Mouse (Mus musculus) brown adipose tissue, adult 24 weeks (tissue): Measurements from ENCODE around the gene Pidd1. TPM values are rescaled to one million over a fixed set of nuclear protein-coding genes. Genes with fewer than 3 reads are reported as not detected.

ENCODE experiments used
- H3K27ac ChIP-seq: fragments of 200-500 bp; replicated peaks from 2 replicates; pipeline ENCODE4 v1.5.1; 2012; ENCODE audit warnings: low read depth, mild to moderate bottlenecking, low read length
- H3K4me1 ChIP-seq: fragments of 200-500 bp; 2 replicates; pipeline ENCODE4 v1.6.1; 2012; ENCODE audit warnings: low read length, mixed read lengths; ENCODE audit not compliant: control insufficient read depth, insufficient read depth, insufficient read length
- H3K4me3 ChIP-seq: fragments of 200-500 bp; 2 replicates; pipeline ENCODE4 v1.5.1; 2012; ENCODE audit warnings: low read depth, mild to moderate bottlenecking, low read length, moderate library complexity; ENCODE audit not compliant: insufficient read depth
- polyA plus RNA-seq: library from polyadenylated mRNA; stranded (reverse); fragments of >200 nt; gene quantifications from 2 replicates; pipeline ENCODE4 v1.2.4, GENCODE M21; 2012; ENCODE audit not compliant: missing spikeins, insufficient read depth, insufficient read length

Gene Pidd1
- 0.58 and 0.75 TPM in 2 replicates for polyA plus RNA-seq

DNA sequence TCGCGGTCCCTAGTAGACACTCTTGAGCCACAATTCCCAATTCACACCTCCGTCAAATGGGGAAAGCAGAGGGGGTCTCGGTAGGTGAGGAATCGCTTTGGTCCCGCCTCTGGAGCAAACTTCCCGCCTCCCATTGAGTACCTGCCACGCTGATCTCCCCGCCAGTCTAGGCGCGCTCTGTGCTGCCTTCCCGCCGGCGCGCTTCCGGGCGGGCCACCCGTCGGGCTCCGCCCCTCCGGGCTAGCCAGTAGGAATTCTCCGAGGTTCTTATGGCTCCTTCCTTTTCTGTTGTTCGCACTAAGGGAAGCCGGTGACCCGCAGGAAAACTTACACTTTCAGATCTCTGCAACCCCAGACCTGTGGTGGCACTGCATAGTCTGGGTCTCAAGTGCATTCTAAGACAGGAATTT, at the start of gene Pidd1:
Gene Pidd1 (minus strand): TSS at position 198 of the 410 bp plus-strand sequence.
- Histone ChIP-seq H3K4me3 (peak within 1 kb of the TSS; percentile 48), H3K4me1 (peaks cover 7% of the 10 kb centered on the region; the same call in 1 of the 2 replicates), H3K27ac (peak within 1 kb of the TSS; percentile 53; the same call in 1 of the 2 replicates)

DNA sequence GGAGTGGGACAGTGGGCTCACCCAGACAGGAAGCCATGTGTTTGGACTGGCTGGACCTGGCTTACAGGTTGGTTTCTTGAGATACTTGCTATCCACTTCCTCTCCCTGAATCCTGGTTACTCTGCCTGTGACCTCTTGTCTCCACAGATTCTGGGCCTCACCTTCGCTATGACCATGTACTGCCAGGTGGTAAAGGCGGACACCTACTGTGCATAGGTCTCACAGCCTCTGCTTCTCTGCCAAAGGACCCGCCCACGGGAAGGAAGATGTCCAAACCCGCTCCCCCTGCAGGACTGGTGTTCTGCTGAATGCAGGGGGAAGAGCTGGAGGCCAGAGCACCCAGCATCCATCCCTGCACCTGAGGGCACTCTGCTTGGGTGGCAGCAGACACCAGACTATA, 48.9 kb upstream of the Pidd1 start:
- H3K27ac ChIP-seq, result no peak overlapping the region
- no peaks in the 10 kb centered on the region for H3K4me1 ChIP-seq
- H3K4me3 ChIP-seq, result no peak overlapping the region

DNA sequence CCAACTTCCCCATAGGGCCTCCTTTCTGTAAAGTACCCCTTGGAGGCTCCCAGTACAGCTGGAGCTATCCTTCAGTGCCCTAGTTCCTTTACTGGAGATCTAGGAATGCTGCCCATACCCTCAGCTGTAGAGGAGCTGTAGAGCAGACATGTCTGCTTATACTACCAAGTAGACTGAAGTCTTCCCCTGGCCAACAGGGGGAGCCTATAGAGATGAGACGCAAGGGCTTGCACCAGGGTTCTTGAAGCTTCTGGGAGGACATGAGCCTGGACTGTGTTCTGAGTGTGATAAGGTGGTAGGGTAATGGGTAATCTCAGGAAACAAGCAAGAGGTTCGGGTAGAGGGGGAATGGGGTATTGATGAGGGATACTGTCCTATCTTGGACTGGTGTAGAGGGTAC, 47.3 kb upstream of the Pidd1 start:
- no peak overlapping the region for H3K27ac ChIP-seq
- H3K4me1 ChIP-seq, result no peaks in the 10 kb centered on the region
- no peak overlapping the region for H3K4me3 ChIP-seq

DNA sequence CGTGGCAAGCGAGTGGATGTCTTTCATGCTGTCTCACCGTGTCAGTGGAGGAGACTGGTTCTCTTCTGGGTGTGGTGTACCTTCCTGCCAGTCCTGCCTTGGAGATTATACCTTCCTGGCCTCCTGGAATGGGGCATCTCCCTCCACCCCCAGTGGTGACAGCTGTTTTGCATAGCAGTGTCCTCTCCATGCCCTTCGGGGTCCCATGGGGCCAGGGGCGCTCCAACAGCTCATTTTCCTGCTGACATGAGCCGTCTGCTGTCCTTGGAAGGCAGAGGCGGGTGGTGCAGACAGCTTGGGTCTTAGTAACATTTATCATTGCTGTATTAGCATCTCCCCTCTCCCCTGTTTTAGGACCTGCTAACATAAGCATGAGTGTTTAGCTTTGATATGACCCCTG, 43.3 kb upstream of the Pidd1 start:
- Histone ChIP-seq H3K4me3 (no peak overlapping the region), H3K4me1 (peaks cover 21% of the 10 kb centered on the region), H3K27ac (no peak overlapping the region)

DNA sequence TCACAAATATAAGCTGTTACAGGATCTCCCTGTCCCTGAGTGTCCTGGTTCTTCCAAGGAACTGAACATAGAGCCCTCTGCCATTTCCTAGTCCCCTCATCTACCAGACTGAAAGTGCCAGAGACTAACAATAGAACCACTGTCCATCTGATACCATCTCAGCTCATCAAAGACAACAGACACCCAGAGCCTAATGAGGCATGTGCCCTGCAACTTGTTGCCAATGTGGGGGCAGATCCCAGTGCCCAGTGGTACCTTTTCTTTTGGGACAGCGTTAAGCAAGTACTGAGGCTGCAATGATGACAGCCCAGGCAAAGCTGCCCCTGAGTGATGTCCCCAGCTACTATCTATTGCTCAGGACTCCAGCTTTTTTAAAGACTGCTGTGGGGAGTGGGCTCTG, 42.4 kb upstream of the Pidd1 start:
- peaks cover 21% of the 10 kb centered on the region for H3K4me1 ChIP-seq
- H3K4me3 ChIP-seq, result no peak overlapping the region
- H3K27ac ChIP-seq, result no peak overlapping the region

DNA sequence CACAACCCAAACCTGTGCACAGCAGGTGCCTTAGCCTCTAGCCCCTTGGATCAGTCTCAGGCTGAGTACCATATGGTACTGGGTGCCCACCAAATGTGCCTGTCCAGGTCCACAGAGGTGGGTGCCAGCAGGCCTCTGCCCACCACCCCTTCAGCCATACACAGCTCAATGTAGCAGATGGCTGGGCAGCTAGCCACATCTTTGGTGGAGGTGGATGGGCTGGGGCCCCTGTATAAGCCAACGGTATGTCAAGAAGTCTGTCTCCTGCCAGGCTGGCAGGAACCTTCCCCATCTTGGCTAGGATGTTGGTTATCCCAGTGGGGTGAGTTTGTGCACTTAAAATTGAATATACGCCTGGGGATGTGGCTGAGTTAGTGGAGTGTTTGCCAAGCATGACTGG, 41.8 kb upstream of the Pidd1 start:
- Histone ChIP-seq H3K4me3 (no peak overlapping the region), H3K4me1 (peaks cover 21% of the 10 kb centered on the region), H3K27ac (no peak overlapping the region)

DNA sequence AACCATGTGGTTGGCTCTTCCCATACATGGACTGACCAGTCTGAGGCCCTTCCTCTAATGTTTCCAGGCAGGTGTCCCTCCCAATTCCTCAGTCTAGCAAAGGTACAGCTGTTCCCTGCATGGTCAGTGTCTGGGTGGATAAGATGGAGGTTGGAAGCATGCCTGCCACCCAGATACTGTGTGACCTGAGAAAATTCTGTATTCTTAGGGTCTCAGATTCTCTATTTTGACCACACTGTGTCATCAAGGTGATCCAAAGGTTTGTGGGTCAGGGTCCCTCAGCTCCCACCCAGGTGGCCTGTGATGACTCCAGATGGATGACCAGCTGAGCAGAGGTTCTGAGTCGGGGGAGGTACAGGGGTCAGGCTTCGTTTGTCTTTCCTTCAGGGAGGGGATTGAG, 41.4 kb upstream of the Pidd1 start:
- Histone ChIP-seq H3K27ac (no peak overlapping the region), H3K4me3 (no peak overlapping the region), H3K4me1 (peaks cover 21% of the 10 kb centered on the region)

DNA sequence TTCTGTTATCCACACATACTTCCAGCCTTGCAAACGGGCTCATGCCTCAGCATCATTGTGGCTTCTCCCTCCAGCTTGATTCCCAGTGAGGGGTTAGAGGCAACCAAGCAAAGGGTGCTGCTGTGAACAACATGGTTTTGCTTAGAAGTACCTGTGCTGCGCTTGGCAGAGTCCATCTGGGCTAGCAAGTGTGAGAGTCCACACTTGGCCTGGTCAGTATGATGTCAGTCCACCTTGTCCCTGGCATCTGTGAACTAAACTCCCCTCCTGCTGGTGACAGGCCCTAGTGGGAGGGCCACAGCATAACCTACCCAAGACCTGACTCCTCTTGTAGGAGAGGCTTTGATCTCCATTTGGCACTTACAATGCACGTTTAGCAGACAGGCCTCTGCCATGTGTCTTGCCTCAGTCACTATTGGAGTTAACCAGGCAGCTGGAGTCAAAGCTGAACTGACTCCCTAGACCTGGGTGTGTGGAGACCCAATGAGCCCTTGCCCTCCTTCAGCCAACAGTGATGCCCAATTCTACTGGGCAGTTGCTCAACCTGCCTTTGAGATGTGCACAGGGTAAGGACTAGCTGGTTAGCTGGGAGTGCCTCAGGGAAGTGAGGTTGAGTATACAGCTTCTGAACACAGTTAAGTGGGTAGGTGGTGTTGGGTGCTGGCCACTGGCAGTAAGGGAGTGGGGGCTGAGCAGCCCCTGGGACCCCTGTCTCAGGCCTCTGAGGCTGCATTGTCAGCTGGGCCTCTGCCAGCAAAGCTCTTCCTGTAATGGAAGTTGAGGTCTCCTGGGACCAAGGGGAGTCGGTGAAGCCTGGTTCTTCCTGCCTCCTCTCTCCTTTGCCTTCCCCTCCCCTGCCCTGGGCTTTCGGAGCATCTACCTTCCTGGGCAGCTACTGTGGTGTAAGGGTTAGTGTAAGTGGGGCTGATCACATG, 40.6 kb upstream of the Pidd1 start:
- H3K4me1 ChIP-seq, result peaks cover 21% of the 10 kb centered on the region
- H3K4me3 ChIP-seq, result no peak overlapping the region
- H3K27ac ChIP-seq, result no peak overlapping the region

DNA sequence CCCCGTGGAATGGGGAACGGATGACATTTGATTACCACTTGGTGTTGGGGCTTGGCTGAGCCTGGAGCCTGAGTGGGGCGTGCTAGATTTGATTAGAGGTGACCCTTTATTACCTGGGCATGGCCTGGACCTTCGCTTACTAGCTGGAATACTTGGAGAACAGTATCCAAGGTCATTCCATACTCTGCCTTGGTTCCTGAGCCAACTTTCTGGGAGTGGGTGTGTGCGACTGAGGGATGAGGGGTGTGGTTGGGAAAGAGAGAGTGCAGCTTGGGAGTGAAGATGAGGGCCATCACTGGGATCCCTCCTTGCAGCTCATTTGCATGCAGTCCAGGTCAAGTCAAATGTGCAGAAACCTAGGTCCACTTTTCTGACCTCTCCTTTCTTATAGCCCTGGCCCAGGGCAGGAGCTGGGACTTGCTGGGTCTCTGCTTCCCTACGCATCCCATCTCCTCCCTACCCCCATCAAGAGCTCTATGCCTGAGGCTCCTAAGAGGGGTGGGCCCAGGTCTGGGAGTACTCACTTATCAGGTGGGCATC, 39.4 kb upstream of the Pidd1 start:
- Histone ChIP-seq H3K4me3 (no peak overlapping the region), H3K4me1 (peaks cover 22% of the 10 kb centered on the region), H3K27ac (no peak overlapping the region)

DNA sequence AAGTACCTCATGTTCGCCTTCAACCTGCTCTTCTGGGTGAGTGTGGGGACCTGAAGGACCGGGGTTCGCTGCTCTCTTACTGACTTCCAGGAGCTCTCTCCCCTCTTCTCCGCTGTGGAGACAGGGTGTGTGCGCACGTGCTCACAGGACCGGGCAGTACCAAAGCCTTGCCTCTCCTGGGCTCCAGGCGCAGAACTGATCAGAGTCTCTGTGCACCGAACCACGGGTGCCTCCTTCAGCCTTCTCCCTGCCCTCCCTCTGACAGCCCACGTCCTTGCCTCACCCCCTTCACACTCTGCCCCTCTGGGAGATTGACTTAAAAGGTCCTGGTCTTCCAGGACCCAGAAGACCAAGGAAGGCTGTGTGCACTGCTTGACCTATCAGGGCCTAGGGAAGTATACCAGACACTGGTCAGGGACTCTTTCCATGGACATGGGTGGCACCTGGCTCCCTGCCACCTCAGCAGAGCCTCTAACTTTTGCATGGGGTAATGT, 38.8 kb upstream of the Pidd1 start:
- Histone ChIP-seq H3K4me3 (peak overlapping the region; percentile 47; the same call in 1 of the 2 replicates), H3K27ac (no peak overlapping the region), H3K4me1 (peaks cover 28% of the 10 kb centered on the region)

DNA sequence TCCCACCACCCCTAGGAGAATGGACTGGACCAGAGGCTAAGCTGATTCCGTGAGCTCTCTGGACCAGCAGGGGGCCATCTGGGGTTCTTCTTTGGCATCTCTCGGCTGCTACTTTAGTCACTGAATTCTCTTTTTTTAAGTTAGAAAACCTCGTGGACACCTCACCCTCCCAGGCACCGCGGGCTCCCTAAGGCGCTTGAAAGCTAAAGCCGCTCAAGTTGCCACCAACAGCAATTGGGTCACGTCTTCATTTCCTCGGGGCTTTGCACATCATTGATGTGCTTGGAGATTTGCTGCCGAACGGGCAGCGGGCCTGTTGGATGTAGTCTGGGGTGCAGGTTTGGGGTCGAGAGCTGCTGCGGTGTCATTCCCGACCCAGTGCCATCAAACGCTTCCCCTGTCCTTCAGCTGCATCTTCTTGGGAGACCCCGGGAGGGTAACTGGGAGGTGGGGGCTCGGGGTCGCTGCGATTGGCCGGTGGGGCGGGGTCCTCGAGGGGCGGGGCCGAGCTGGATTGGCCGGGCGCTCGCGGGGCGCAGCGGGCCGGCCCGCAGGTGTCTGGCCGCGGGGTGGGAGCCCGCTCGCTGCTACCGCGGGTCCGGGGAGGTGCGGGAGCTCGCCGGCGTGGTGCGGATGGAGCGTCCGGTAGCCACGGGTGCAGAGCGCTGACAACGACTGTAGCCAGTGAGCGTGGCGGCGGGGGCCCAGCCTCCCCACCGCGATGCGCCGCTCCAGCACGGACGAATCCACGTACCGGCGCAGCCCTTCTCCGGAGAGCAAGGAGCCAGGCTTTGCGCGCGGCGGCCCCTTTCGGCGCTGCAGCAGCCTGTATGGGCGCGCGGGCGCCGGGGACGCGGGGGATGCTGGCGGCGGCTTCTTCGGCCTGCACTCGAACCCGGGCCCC, 37.9 kb upstream of the Pidd1 start:
- no peak overlapping the region for H3K27ac ChIP-seq
- H3K4me1 ChIP-seq, result peaks cover 29% of the 10 kb centered on the region
- peak overlapping the region; percentile 47 for H3K4me3 ChIP-seq

DNA sequence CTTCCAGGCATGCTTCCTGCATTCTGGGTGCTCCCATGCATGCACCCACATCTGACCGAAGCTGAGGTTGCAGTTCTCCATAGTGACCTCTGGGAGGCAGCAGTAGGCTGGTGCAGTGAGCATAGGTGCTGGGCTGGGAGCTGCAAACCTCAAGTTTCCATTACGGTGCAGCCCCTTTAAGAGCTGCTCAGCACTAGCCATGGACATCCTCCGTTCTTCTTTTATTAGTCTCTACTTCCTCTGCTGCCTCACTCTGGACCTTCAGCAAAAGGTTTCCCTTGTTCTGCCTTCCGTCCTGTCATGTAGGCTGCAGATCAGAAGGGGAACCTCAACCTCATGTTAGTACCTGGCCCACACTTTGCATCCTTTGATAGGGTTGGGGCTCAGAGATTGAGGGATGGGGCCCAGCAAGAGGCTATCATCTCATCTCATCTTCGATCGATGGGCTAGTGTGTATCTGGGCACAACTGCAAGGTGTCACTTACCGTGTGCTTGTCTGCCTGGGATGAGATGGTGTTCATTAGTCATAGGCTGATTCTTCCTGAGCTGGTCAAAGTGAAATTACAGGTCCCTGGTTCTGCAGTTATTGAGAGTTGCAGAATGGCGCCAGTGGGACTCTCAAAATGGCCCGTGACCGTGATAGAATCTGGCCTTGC, 37.1 kb upstream of the Pidd1 start:
- Histone ChIP-seq H3K4me1 (peaks cover 29% of the 10 kb centered on the region), H3K27ac (no peak overlapping the region), H3K4me3 (no peak overlapping the region)

DNA sequence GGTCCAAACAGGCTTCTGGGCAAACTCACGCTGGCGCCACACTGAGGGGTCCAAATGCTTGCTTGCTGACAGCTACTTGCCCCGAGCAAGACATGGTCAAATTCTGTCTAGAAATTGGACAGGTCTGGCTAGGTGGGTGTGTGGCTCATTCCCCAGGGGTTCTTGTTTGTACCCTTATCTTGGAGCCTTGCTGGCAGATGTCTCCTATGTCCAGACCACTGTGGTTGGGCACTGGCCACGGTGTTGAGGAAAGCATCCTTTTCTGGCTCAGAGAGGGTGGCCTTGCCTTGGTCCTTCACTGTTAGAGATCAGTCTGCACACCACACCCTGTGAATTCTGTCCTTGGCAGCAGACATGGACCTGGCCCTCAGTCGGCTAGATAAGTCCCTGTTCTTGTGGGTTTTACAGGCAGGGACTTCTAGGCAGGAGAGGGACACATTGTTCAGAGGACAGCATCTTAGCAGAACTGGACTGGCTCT, 34.5 kb upstream of the Pidd1 start:
- Histone ChIP-seq H3K4me3 (no peak overlapping the region), H3K4me1 (peaks cover 18% of the 10 kb centered on the region), H3K27ac (no peak overlapping the region)

DNA sequence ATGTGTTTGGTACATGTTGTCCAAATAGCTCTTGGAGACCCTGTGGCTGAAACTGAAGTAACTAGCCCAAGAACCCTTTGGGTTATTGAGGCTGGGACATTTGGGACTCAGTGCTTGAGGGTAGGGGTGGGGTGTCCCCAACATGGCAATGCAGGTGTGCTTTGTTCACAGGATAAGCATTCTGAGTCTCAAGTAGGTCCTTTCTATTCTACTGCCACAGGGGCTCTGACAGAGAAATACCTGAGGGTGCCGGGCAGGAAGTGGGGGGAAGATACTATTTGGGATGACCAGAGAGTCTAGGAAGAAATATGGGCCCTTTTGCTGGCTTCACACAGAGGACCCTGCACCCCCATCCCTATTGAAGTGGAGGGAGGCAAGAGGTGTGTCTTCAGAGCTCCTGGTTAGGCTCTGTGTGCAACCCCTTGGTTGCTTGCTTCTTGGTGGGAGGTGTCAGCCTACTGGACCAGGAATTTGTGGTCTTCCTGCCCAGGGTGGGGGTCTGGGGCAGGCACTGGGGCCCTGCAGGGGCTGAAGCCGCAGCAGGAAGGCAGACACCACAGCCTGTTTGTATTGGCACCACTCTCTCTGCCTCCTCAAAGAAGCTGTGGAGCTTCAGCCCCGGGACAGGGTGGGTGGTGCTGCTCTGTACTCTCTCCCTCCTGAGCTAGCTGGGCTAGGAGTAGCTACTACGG, 33.9 kb upstream of the Pidd1 start:
- H3K4me3 ChIP-seq, result peak overlapping the region; percentile 92
- peaks cover 18% of the 10 kb centered on the region for H3K4me1 ChIP-seq

More for the DNA sequence above, 33.9 kb upstream of the Pidd1 start:
- H3K27ac ChIP-seq, result peak overlapping the region; percentile 100
